Mouse (Mus musculus): Measurements from ENCODE around the gene Olfr157. TPM values are rescaled to one million over a fixed set of nuclear protein-coding genes. Genes with fewer than 3 reads are reported as not detected.
"Not testable (repeated sequence)": the region's sequence is repeated elsewhere in the genome, so short reads cannot be mapped to it uniquely, and the experiment has no call there.

Gene Olfr157
- total RNA-seq, 1 experiment from 2014 or later: not detected

GRCm38 (mm10) chr4:43795844-43796243, 44.2 kb downstream of the Olfr157 start:
- DNase-seq: not testable (repeated sequence)

GRCm38 (mm10) chr4:43795296-43795695, 44.7 kb downstream of the Olfr157 start:
- DNase-seq: no peak

Other genes with a start within 250 kb of the Olfr157 start
- 36.4 and 43.9 TPM in 2 replicates for gene Npr2, start 208.3 kb downstream of the Olfr157 start, total RNA-seq (2021)
- 0.93 and 1.1 TPM in 2 replicates for gene Spag8, start 186.6 kb downstream of the Olfr157 start, total RNA-seq (2021)
- 91.7 and 99.5 TPM in 2 replicates for gene Hint2, start 183.7 kb downstream of the Olfr157 start, total RNA-seq (2021)
- gene Tmem8b, start 171.2 kb downstream of the Olfr157 start, total RNA-seq (2021): 7.2 and 9.9 TPM in 2 replicates
- gene Fam221b, start 171.1 kb downstream of the Olfr157 start, total RNA-seq (2021): 0.30 TPM in 1 of 2 replicates, not detected in the other
- not detected in 2 replicates for gene Olfr70, start 139.4 kb downstream of the Olfr157 start, total RNA-seq (2021)
- gene Olfr71, start 129.9 kb downstream of the Olfr157 start, total RNA-seq (2021): not detected in 2 replicates
- gene Hrct1, start 113.0 kb downstream of the Olfr157 start, total RNA-seq (2021): 4.4 and 6.2 TPM in 2 replicates
- gene Spaar, start 110.2 kb downstream of the Olfr157 start, total RNA-seq (2021): 4.2 and 6.2 TPM in 2 replicates
- gene Olfr159, start 69.2 kb downstream of the Olfr157 start, total RNA-seq (2021): not detected in 2 replicates
- gene Olfr156, start 16.3 kb downstream of the Olfr157 start, total RNA-seq (2021): not detected in 2 replicates
- gene Olfr155, start 11.4 kb upstream of the Olfr157 start, total RNA-seq (2021): not detected in 2 replicates
- 14.6 and 16.6 TPM in 2 replicates for gene Reck, start 35.3 kb upstream of the Olfr157 start, total RNA-seq (2021)
- 7.4 and 9.1 TPM in 2 replicates for gene Glipr2, start 117.2 kb upstream of the Olfr157 start, total RNA-seq (2021)
- not detected in 2 replicates for gene Ccin, start 143.3 kb upstream of the Olfr157 start, total RNA-seq (2021)
- 166 and 172 TPM in 2 replicates for gene Clta, start 164.3 kb upstream of the Olfr157 start, total RNA-seq (2021)
- 36.9 and 45.8 TPM in 2 replicates for gene Gne, start 244.0 kb upstream of the Olfr157 start, total RNA-seq (2021)

Data from adrenal gland, postnatal 14 days (tissue).